In genomic region chr9:27136651-27137050, GRCm38 (mm10) we compare ENCODE assay signal across 23 mouse cellular contexts. TPM values are rescaled to one million over a fixed set of nuclear protein-coding genes. Genes with fewer than 3 reads are reported as not detected.
A peak's percentile ranks its signal among the peaks of the same experiment; 100 is the strongest.
DNase-seq lines count a peak whose midpoint lies in the region; TF ChIP-seq lines count a peak whose summit lies in the region.
"Had no signal": no experiment of that assay in that cellular context is flagged by ENCODE, and none has a peak within 500 bp of the region (broad histone marks: within the 10 kb centered on the region; RNA-seq: fewer than 3 reads in every experiment).

No protein-coding gene starts in this region.

- no peak overlapping the region for H3K27ac ChIP-seq in kidney, adult 2 months (ENCODE audit: insufficient read depth, low read depth, low read length)
- H3K27ac ChIP-seq: embryonic facial prominence, embryonic 12.5 days; embryonic facial prominence, embryonic 15.5 days; gastrocnemius, adult 2 months; hindbrain, embryonic 12.5 days; hindbrain, embryonic 15.5 days had no signal

- peak; percentile 41 for DNase-seq in adrenal gland, adult 2 months
- no peak for DNase-seq in adrenal gland, adult 18-20 months (ENCODE audit: low spot score in 2 of 2)
- DNase-seq in kidney, adult 2 months: peak; percentile 19
- no peak for DNase-seq in kidney, postnatal 4 days
- peak; percentile 32 to 36 for DNase-seq in adrenal gland, postnatal 36 days
- peak; percentile 48 for DNase-seq in testis, postnatal 14 days (ENCODE audit: low spot score)
- DNase-seq in urinary bladder, adult 18-20 months (ENCODE audit: low spot score in 2 of 2): no peak
- DNase-seq: B cell, adult 2 months; cerebellum, adult 11 months; cerebellum, adult 2 months; cerebellum, adult 9-11 months; cerebellum, postnatal 25 days; forebrain, postnatal 0 days; gastrocnemius, adult 2 months; gastrocnemius, postnatal 14 days; heart, adult 11 months had no signal

- H3K4me1 ChIP-seq in kidney, adult 2 months (ENCODE audit: control insufficient read depth, insufficient read depth, low read length): no peaks in the 10 kb centered on the region
- H3K4me1 ChIP-seq: embryonic facial prominence, embryonic 12.5 days; embryonic facial prominence, embryonic 15.5 days; hindbrain, embryonic 12.5 days; hindbrain, embryonic 15.5 days had no signal

- no peak for TF ChIP-seq CTCF in kidney, adult 2 months (conservative IDR thresholded peaks at IDR 0.05; ENCODE audit: insufficient read depth, insufficient read length, low read depth, low read length)

- TF ChIP-seq POLR2A in kidney, adult 2 months (IDR thresholded peaks at IDR 0.05; ENCODE audit: low read depth, low read length): no peak

- H3K27me3 ChIP-seq in kidney, adult 2 months (replicated peaks; ENCODE audit: control insufficient read depth, insufficient read depth, low read length): no peaks in the 10 kb centered on the region
- H3K27me3 ChIP-seq: CH12.LX; embryonic facial prominence, embryonic 12.5 days; embryonic facial prominence, embryonic 15.5 days; hindbrain, embryonic 12.5 days; hindbrain, embryonic 15.5 days; Patski had no signal

- no peak overlapping the region for H3K4me3 ChIP-seq in kidney, adult 2 months (ENCODE audit: insufficient read depth, low read depth, low read length)
- H3K4me3 ChIP-seq: embryonic facial prominence, embryonic 12.5 days; embryonic facial prominence, embryonic 15.5 days; gastrocnemius, adult 2 months; hindbrain, embryonic 12.5 days; hindbrain, embryonic 15.5 days had no signal

- H3K36me3 ChIP-seq in kidney, adult 2 months (ENCODE audit: control insufficient read depth, insufficient read depth, low read length): no peaks in the 10 kb centered on the region
- H3K36me3 ChIP-seq: G1E; hindbrain, embryonic 15.5 days had no signal

- WGBS in kidney, adult 2 months: 80% methylated on average over 8 of the region's 8 CpGs

RNA-seq across cellular contexts. Expression of gene Jam3, which starts 18.6 kb away (rescaled TPM):
- total RNA-seq in adrenal gland, adult 2 months (2021): 10 to 100 TPM; 29.8 to 35.7 TPM
- 19.2 and 23.5 TPM in 2 replicates for polyA plus RNA-seq in adrenal gland, adult 2 months (2012; rRNA removed)
- total RNA-seq in adrenal gland, adult 18-20 months (2021): 10 to 100 TPM; 32.4 to 35.4 TPM
- 35.5 and 37.1 TPM in 2 replicates for polyA plus RNA-seq in kidney, adult 2 months (2012; rRNA removed)
- total RNA-seq in adrenal gland, postnatal 36 days (2021): 10 to 100 TPM; 37.9 to 43.2 TPM
- total RNA-seq: G1E had no signal
- polyA plus RNA-seq: G1E had no signal

Comparison
In these comparisons a context has a peak if more than half of its experiments do, and no peak if none do; other contexts are left out.
1. DNase-seq: peak in adrenal gland, adult 2 months (single experiment), kidney, adult 2 months (single experiment), adrenal gland, postnatal 36 days (2 of 2) and testis, postnatal 14 days (single experiment); none in adrenal gland, adult 18-20 months (0 of 2), kidney, postnatal 4 days (0 of 2) and urinary bladder, adult 18-20 months (0 of 2).